ENCODE assay signal across 8 mouse cellular contexts in the genomic region with DNA sequence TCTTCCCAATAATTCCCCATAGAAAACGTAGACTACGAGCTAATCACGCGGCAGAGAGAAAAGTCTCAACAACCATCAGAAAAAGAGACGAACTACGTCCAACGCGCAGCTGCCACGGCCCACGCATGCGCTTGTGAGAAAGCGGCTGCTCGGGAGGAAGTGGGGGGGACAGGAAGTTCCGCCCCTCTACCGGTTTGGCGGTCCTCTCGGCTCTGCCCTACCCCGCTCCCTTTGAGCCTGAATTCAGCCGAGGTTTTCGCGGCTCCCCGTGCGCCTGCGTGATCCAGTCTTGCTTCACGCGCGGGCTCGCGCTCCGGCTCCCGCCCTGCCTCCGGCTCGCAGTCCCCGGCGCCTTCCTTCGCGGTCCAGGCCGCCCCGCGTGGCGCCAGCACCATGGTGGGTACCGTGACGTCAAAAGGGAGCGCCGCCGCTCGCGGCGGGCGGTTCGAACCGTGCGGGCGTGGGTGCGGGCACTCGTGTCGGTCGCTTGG. TPM values are rescaled to one million over a fixed set of nuclear protein-coding genes. Genes with fewer than 3 reads are reported as not detected.
DNase-seq lines count a peak whose midpoint lies in the region; ATAC-seq and TF ChIP-seq lines count a peak whose summit lies in the region.

A gene (plus strand): TSS at position 173 of the 491 bp plus-strand sequence.

- peak within 1 kb of the TSS; percentile 92 for H3K4me3 ChIP-seq in G1E (ENCODE audit: low read depth, low read length)
- peak within 1 kb of the TSS; percentile 75 for H3K4me3 ChIP-seq in cerebellum, adult 2 months (replicated peaks; ENCODE audit: insufficient read depth, low read depth, low read length)
- peak within 1 kb of the TSS; percentile 76 for H3K4me3 ChIP-seq in lung, embryonic 16.5 days (ENCODE audit: low read length)

- peak; percentile 84 for DNase-seq in G1E (ENCODE audit: low spot score)
- DNase-seq in cerebellum, adult 2 months, result peak; percentile 94 to 95
- DNase-seq in forelimb bud, embryonic 11.5 days (ENCODE audit: low read depth, low spot score), result peak; percentile 90
- peak; percentile 80 for DNase-seq in layer of hippocampus, adult 9-10 months (ENCODE audit: low spot score)
- peak; percentile 87 for DNase-seq in ovary, postnatal 10 days (ENCODE audit: low spot score)
- DNase-seq in thymus, postnatal 10 days (ENCODE audit: low spot score in 2 of 2), result peak; percentile 87 to 88

- peak; percentile 98 for TF ChIP-seq POLR2A in cerebellum, adult 2 months (IDR thresholded peaks at IDR 0.05; ENCODE audit: borderline replicate concordance, insufficient read depth, low read length)

- H3K27me3 ChIP-seq in G1E (ENCODE audit: insufficient read depth, low read length), result no peaks in the 10 kb centered on the region
- H3K27me3 ChIP-seq in cerebellum, adult 2 months (ENCODE audit: control insufficient read depth, insufficient read depth, low read length), result no peaks in the 10 kb centered on the region
- H3K27me3 ChIP-seq in lung, embryonic 16.5 days (ENCODE audit: control insufficient read depth, insufficient read depth, low read depth, low read length), result no peaks in the 10 kb centered on the region

- peak within 1 kb of the TSS; percentile 96 for H3K9ac ChIP-seq in lung, embryonic 16.5 days (ENCODE audit: low read length)

- H3K4me1 ChIP-seq in G1E (ENCODE audit: insufficient read depth, low read depth, low read length), result peaks cover 43% of the 10 kb centered on the region
- H3K4me1 ChIP-seq in cerebellum, adult 2 months (ENCODE audit: control insufficient read depth, insufficient read depth, low read length), result peaks cover 3% of the 10 kb centered on the region; the same call in 1 of the 2 replicates
- peaks cover 9% of the 10 kb centered on the region for H3K4me1 ChIP-seq in lung, embryonic 16.5 days (replicated peaks; ENCODE audit: control insufficient read depth, insufficient read depth, low read length)

- peak within 1 kb of the TSS; percentile 89 for H3K27ac ChIP-seq in cerebellum, adult 2 months (ENCODE audit: insufficient read depth, low read length)
- peak within 1 kb of the TSS; percentile 98 for H3K27ac ChIP-seq in lung, embryonic 16.5 days (ENCODE audit: low read length)

- H3K36me3 ChIP-seq in G1E (replicated peaks), result peaks cover 66% of the 10 kb centered on the region
- peaks cover 15% of the 10 kb centered on the region for H3K36me3 ChIP-seq in lung, embryonic 16.5 days (ENCODE audit: control insufficient read depth, insufficient read depth, low read length)

- under 1% methylated on average over 58 of the region's 58 CpGs for WGBS in cerebellum, adult 2 months
- WGBS in lung, embryonic 16.5 days, result under 1% methylated on average over 58 of the region's 58 CpGs

- no peak for TF ChIP-seq CTCF in G1E (IDR thresholded peaks at IDR 0.05; ENCODE audit: low read depth, low read length)
- no peak for TF ChIP-seq CTCF in cerebellum, adult 2 months (IDR thresholded peaks at IDR 0.05; ENCODE audit: borderline replicate concordance, insufficient read depth, low read depth, low read length)

- ATAC-seq in G1E (ENCODE audit: extremely low read depth, insufficient number of reproducible peaks, low FRiP score, poor library complexity, severe bottlenecking), result peak; percentile 73
- peak; percentile 70 to 86 for ATAC-seq in hematopoietic stem cell, adult 5-6 weeks (replicated peaks in 1 of 2; ENCODE audit: insufficient read depth in 1 of 2, low FRiP score in 2 of 2, low TSS enrichment in 1 of 2, low read depth in 1 of 2, poor library complexity in 2 of 2, severe bottlenecking in 2 of 2)
- ATAC-seq in lung, embryonic 16.5 days (ENCODE audit: low read depth), result peak; percentile 95

- H3K9me3 ChIP-seq in G1E (replicated peaks), result peaks cover 14% of the 10 kb centered on the region
- no peaks in the 10 kb centered on the region for H3K9me3 ChIP-seq in lung, embryonic 16.5 days (ENCODE audit: control insufficient read depth, low read length)

- H3K4me2 ChIP-seq in lung, embryonic 16.5 days (ENCODE audit: low read depth, low read length), result peak within 1 kb of the TSS; percentile 77

RNA-seq across cellular contexts. Expression of the gene that starts here (rescaled TPM):
- total RNA-seq in G1E (2014; fragmentation: Nextera tagmentation) (195 and 218 TPM in 2 replicates), G1E (2017) (65.8 and 71.9 TPM in 2 replicates)
- 239 and 263 TPM in 2 replicates for polyA plus RNA-seq in G1E (2012)
- 56.2 and 63.7 TPM in 2 replicates for polyA plus RNA-seq in cerebellum, adult 2 months (2012; rRNA removed)
- total RNA-seq in hematopoietic stem cell, adult 5-6 weeks (2017), result 28.5 and 39.0 TPM in 2 replicates
- polyA plus RNA-seq in lung, embryonic 16.5 days (2015; fragmentation: Nextera tagmentation; extraction: Ambion mirVana), result 178 and 189 TPM in 2 replicates

Comparison
In these comparisons a context has a peak if more than half of its experiments do, and no peak if none do; other contexts are left out.
1. Peak in every context shown above with its lines: DNase-seq, ATAC-seq, H3K4me3 ChIP-seq and H3K27ac ChIP-seq.